Comparison of ENCODE assay signal across 8 mouse cellular contexts in the genomic region with DNA sequence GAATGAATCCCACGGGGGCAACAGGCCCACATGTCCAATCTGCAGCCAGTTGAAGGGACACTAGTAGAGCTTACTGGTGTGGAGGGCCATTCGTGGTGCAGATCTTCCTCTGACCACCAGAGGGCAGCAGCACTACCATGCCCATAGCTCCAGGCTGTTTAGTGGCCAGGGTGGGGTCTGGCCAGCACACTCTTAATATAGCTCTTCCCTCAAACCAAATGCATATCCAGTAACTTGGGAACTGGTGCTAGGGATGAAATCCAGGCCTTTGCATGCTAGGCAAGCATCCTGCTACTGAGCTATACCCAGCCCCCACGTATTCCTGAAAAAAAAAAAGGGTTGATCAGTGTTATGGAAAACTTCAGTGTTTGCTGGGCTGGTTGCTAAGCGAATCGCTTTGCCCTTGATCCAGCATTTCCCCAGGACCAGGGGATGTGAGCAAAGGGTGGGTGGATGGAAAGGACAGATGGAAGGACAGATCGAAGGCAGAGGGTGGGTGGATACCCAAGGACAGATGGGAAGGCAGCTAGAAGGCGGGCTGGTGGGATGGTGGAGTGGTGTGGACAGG. TPM values are rescaled to one million over a fixed set of nuclear protein-coding genes. Genes with fewer than 3 reads are reported as not detected.
DNase-seq lines count a peak whose midpoint lies in the region; ATAC-seq and TF ChIP-seq lines count a peak whose summit lies in the region.

No protein-coding gene starts in this region.

- no peaks in the 10 kb centered on the region for H3K79me2 ChIP-seq in heart, adult 2 months (replicated peaks; ENCODE audit: control insufficient read depth, insufficient read depth, low read length)

- WGBS in heart, adult 2 months, result 38% methylated on average over 7 of the region's 7 CpGs
- 57% methylated on average over 7 of the region's 7 CpGs for WGBS in kidney, adult 2 months
- 65% methylated on average over 7 of the region's 7 CpGs for WGBS in limb, embryonic 11.5 days

- peak; percentile 54; the same call in 1 of the 2 replicates for ATAC-seq in limb, embryonic 11.5 days (ENCODE audit: insufficient number of reproducible peaks, low FRiP score, low TSS enrichment, low read depth)

- TF ChIP-seq CTCF in heart, adult 2 months (IDR thresholded peaks at IDR 0.05), result no peak; the same call in 1 of the 2 replicates
- TF ChIP-seq CTCF in kidney, adult 2 months (conservative IDR thresholded peaks at IDR 0.05; ENCODE audit: insufficient read depth, insufficient read length, low read depth, low read length), result peak; percentile 97

- H3K4me2 ChIP-seq in limb, embryonic 11.5 days (ENCODE audit: low read depth, severe bottlenecking), result no peak overlapping the region

- peak; percentile 65 to 66 for DNase-seq in B cell, adult 2 months
- peak; percentile 78 for DNase-seq in adipocyte (ENCODE audit: low spot score)
- DNase-seq in embryo, embryonic 10 days (ENCODE audit: low spot score), result peak; percentile 87
- DNase-seq in heart, adult 2 months, result peak; percentile 69 to 71
- DNase-seq in kidney, adult 2 months, result peak; percentile 59
- DNase-seq in limb, embryonic 11.5 days (ENCODE audit: low spot score), result peak; percentile 78
- peak; percentile 9 to 30 for DNase-seq in natural killer cell, adult 2 months (ENCODE audit: low spot score in 2 of 2)
- DNase-seq in testis, postnatal 14 days (ENCODE audit: low spot score), result peak; percentile 52

- no peak overlapping the region for H3K4me3 ChIP-seq in heart, adult 2 months
- no peak overlapping the region for H3K4me3 ChIP-seq in kidney, adult 2 months (ENCODE audit: insufficient read depth, low read depth, low read length)
- H3K4me3 ChIP-seq in limb, embryonic 11.5 days (ENCODE audit: low read depth, low read length), result no peak overlapping the region

- peak overlapping the region; percentile 69 for H3K27ac ChIP-seq in heart, adult 2 months
- H3K27ac ChIP-seq in kidney, adult 2 months (ENCODE audit: insufficient read depth, low read depth, low read length), result no peak overlapping the region
- H3K27ac ChIP-seq in limb, embryonic 11.5 days (replicated peaks; ENCODE audit: low read depth, low read length), result no peak overlapping the region

- intact Hi-C loops in heart, adult 2 months (cut with DNase I), result loop anchor here (1.0 kb wide), 1 partner anchor 63 kb away; no protein-coding TSS in a partner anchor

- H3K9me3 ChIP-seq in limb, embryonic 11.5 days (ENCODE audit: control insufficient read depth, low read length), result no peaks in the 10 kb centered on the region

- TF ChIP-seq POLR2A in heart, adult 2 months (IDR thresholded peaks at IDR 0.05; ENCODE audit: insufficient read depth, low read depth, low read length), result no peak
- no peak for TF ChIP-seq POLR2A in kidney, adult 2 months (IDR thresholded peaks at IDR 0.05; ENCODE audit: low read depth, low read length)

- H3K27me3 ChIP-seq in heart, adult 2 months (ENCODE audit: control insufficient read depth, insufficient read depth, low read length), result no peaks in the 10 kb centered on the region
- H3K27me3 ChIP-seq in kidney, adult 2 months (replicated peaks; ENCODE audit: control insufficient read depth, insufficient read depth, low read length), result no peaks in the 10 kb centered on the region
- no peaks in the 10 kb centered on the region for H3K27me3 ChIP-seq in limb, embryonic 11.5 days (ENCODE audit: control insufficient read depth, insufficient read depth, low read length)

- H3K4me1 ChIP-seq in heart, adult 2 months (ENCODE audit: control insufficient read depth, insufficient read depth, low read length), result peaks cover 5% of the 10 kb centered on the region
- no peaks in the 10 kb centered on the region for H3K4me1 ChIP-seq in kidney, adult 2 months (ENCODE audit: control insufficient read depth, insufficient read depth, low read length)
- peaks cover 4% of the 10 kb centered on the region; the same call in 1 of the 2 replicates for H3K4me1 ChIP-seq in limb, embryonic 11.5 days (ENCODE audit: control insufficient read depth, insufficient read depth, low read length)

- 0 out of 2 replicates have a peak, but pooled peaks have one; percentile 39 for TF ChIP-seq EP300 in heart, adult 2 months (IDR thresholded peaks at IDR 0.05; ENCODE audit: insufficient read depth, low read depth, low read length)

- no peaks in the 10 kb centered on the region for H3K36me3 ChIP-seq in heart, adult 2 months (ENCODE audit: control insufficient read depth, insufficient read depth, low read length)
- H3K36me3 ChIP-seq in kidney, adult 2 months (ENCODE audit: control insufficient read depth, insufficient read depth, low read length), result no peaks in the 10 kb centered on the region
- H3K36me3 ChIP-seq in limb, embryonic 11.5 days (ENCODE audit: control insufficient read depth, insufficient read depth, low read length), result no peaks in the 10 kb centered on the region

- H3K9ac ChIP-seq in heart, adult 2 months (ENCODE audit: low read depth, low read length), result no peak overlapping the region
- no peak overlapping the region for H3K9ac ChIP-seq in limb, embryonic 11.5 days (ENCODE audit: low read length)

RNA-seq across cellular contexts. Expression of gene Ablim2, which starts 37.9 kb away (rescaled TPM):
- 10 to 100 TPM; 20.1 to 20.8 TPM for total RNA-seq in heart, adult 2 months (2021)
- polyA plus RNA-seq in heart, adult 2 months (2012; rRNA removed), result 32.7 and 41.0 TPM in 2 replicates
- 5.8 and 7.5 TPM in 2 replicates for polyA plus RNA-seq in kidney, adult 2 months (2012; rRNA removed)
- polyA plus RNA-seq in limb, embryonic 11.5 days (2014; fragmentation: Nextera tagmentation; extraction: Ambion mirVana), result 1.1 and 1.3 TPM in 2 replicates

RNA-seq across cellular contexts. Expression of gene Sh3tc1, which starts 55.8 kb away (rescaled TPM):
- 1 to 10 TPM; 5.7 to 7.2 TPM for total RNA-seq in heart, adult 2 months (2021)
- polyA plus RNA-seq in heart, adult 2 months (2012; rRNA removed), result 6.3 and 6.8 TPM in 2 replicates
- polyA plus RNA-seq in kidney, adult 2 months (2012; rRNA removed), result 35.1 and 40.1 TPM in 2 replicates
- 2.3 and 4.1 TPM in 2 replicates for polyA plus RNA-seq in limb, embryonic 11.5 days (2014; fragmentation: Nextera tagmentation; extraction: Ambion mirVana)

Comparison
In these comparisons a context has a peak if more than half of its experiments do, and no peak if none do; other contexts are left out.
1. DNase-seq: peak in every context shown above with its lines; median percentile 87 in embryo, embryonic 10 days; 78 in adipocyte; 78 in limb, embryonic 11.5 days; 70 in heart, adult 2 months; 66 in B cell, adult 2 months; 59 in kidney, adult 2 months; 52 in testis, postnatal 14 days; 20 in natural killer cell, adult 2 months.